Mouse (Mus musculus) intestine, postnatal 0 days (tissue): ENCODE results near the gene Grb2. TPM values are rescaled to one million over a fixed set of nuclear protein-coding genes. Genes with fewer than 3 reads are reported as not detected.

Experiments
- ATAC-seq: fragments of 200-750 bp; cut with Nextera tagmentation; 2 replicates; pipeline ENCODE4 v1.8.0; 2017; ENCODE audit warnings: mild to moderate bottlenecking, moderate TSS enrichment, moderate library complexity
- H3K27ac ChIP-seq: fragments of 300-500 bp; sonication (generic); 2 replicates; pipeline ENCODE4 v1.5.1; 2014; ENCODE audit warnings: mild to moderate bottlenecking, low read depth, low read length, moderate library complexity
- H3K27me3 ChIP-seq: fragments of 300-500 bp; sonication (generic); replicated peaks from 2 replicates; pipeline ENCODE4 v1.6.1; 2014; ENCODE audit warnings: low read length, mixed read lengths; ENCODE audit not compliant: control insufficient read depth, insufficient read depth
- H3K36me3 ChIP-seq: fragments of 300-500 bp; sonication (generic); 2 replicates; pipeline ENCODE4 v1.6.1; 2014; ENCODE audit warnings: mild to moderate bottlenecking, moderate library complexity; ENCODE audit not compliant: control insufficient read depth, insufficient read depth
- H3K4me1 ChIP-seq: fragments of 300-500 bp; sonication (generic); replicated peaks from 2 replicates; pipeline ENCODE4 v1.6.1; 2014; ENCODE audit warnings: antibody characterized with exemption, low read length, mixed read lengths; ENCODE audit not compliant: control insufficient read depth, insufficient read depth
- H3K4me2 ChIP-seq: fragments of 300-500 bp; sonication (generic); replicated peaks from 2 replicates; pipeline ENCODE4 v1.6.1; 2014; ENCODE audit warnings: low read depth, mild to moderate bottlenecking, moderate library complexity
- H3K4me3 ChIP-seq: fragments of 300-500 bp; sonication (generic); 2 replicates; pipeline ENCODE4 v1.5.1; 2014; ENCODE audit warnings: low read depth, low read length
- H3K9ac ChIP-seq: fragments of 300-500 bp; sonication (generic); 2 replicates; pipeline ENCODE4 v1.6.1; 2014; ENCODE audit warnings: mild to moderate bottlenecking, low read depth, low read length
- H3K9me3 ChIP-seq: fragments of 300-500 bp; sonication (generic); 2 replicates; pipeline ENCODE4 v1.6.1; 2016; ENCODE audit warnings: mixed run types; ENCODE audit not compliant: control insufficient read depth
- CTCF ChIP-seq: sonication (generic); IDR thresholded peaks from 2 replicates; pipeline ENCODE4 v1.5.1; 2016; ENCODE audit warnings: low read depth, mild to moderate bottlenecking, control low read depth, antibody characterized with exemption, moderate library complexity
- WGBS: fragments of 180-500 bp; shearing (Covaris S2); extraction: QIAGEN DNeasy Blood & Tissue Kit; methylation state at CpG from one replicate; pipeline ENCODE4 v1.1.7; 2014; 5-methylcytosine and 5-hydroxymethylcytosine counted together
- polyA plus RNA-seq: library from polyadenylated mRNA; unstranded; fragments of >200 nt; fragmentation: Nextera tagmentation; extraction: Ambion mirVana; gene quantifications from 2 replicates; pipeline ENCODE4 v1.2.1, GENCODE M21; 2015

The Grb2 gene
- polyA plus RNA-seq, 1 experiment from 2014 or later, result 60.5 TPM

- WGBS, result 77% methylated on average over 10 of the region's 10 CpGs
- H3K9ac ChIP-seq, result no peak overlapping the region
- no peak overlapping the region for H3K4me2 ChIP-seq
- no peaks in the 10 kb centered on the region for H3K9me3 ChIP-seq
- H3K36me3 ChIP-seq, result peaks cover 35% of the 10 kb centered on the region
- H3K27ac ChIP-seq, result no peak overlapping the region
- no peak for TF ChIP-seq CTCF
- H3K4me3 ChIP-seq, result no peak overlapping the region
- ATAC-seq, result no peak
- no peaks in the 10 kb centered on the region for H3K27me3 ChIP-seq
- 0 out of 2 replicates have a peak, but pooled peaks cover 3% of the 10 kb centered on the region for H3K4me1 ChIP-seq
These were observed 65.1 kb downstream of the Grb2 start for GRCm38 (mm10) chr11:115643265-115643664.

GRCm38 (mm10) chr11:115642705-115643104 is 65.7 kb downstream of the Grb2 start:
- no peak for ATAC-seq
- no peak overlapping the region for H3K4me3 ChIP-seq
- no peak overlapping the region for H3K27ac ChIP-seq
- no peak for TF ChIP-seq CTCF
- no peak overlapping the region for H3K4me2 ChIP-seq
- peaks cover 29% of the 10 kb centered on the region for H3K36me3 ChIP-seq
- no peaks in the 10 kb centered on the region for H3K9me3 ChIP-seq
- 91% methylated on average over 2 of the region's 2 CpGs for WGBS
- H3K9ac ChIP-seq, result no peak overlapping the region
- H3K27me3 ChIP-seq, result no peaks in the 10 kb centered on the region
- H3K4me1 ChIP-seq, result 0 out of 2 replicates have a peak, but pooled peaks cover 3% of the 10 kb centered on the region

GRCm38 (mm10) chr11:115641664-115642036 is 66.7 kb downstream of the Grb2 start:
- H3K4me3 ChIP-seq, result no peak overlapping the region

GRCm38 (mm10) chr11:115640978-115641663 is 67.3 kb downstream of the Grb2 start:
- H3K4me3 ChIP-seq, result no peak overlapping the region
- TF ChIP-seq CTCF, result no peak
- no peaks in the 10 kb centered on the region for H3K27me3 ChIP-seq
- peaks cover 20% of the 10 kb centered on the region; the same call in 1 of the 2 replicates for H3K36me3 ChIP-seq
- 0 out of 2 replicates have a peak, but pooled peaks cover 3% of the 10 kb centered on the region for H3K4me1 ChIP-seq
- ATAC-seq, result no peak
- H3K9ac ChIP-seq, result no peak overlapping the region
- H3K9me3 ChIP-seq, result no peaks in the 10 kb centered on the region
- H3K4me2 ChIP-seq, result no peak overlapping the region
- 56% methylated on average over 14 of the region's 14 CpGs for WGBS
- no peak overlapping the region for H3K27ac ChIP-seq

More at GRCm38 (mm10) chr11:115641664-115642036, 66.7 kb downstream of the Grb2 start:
- 88% methylated on average over 4 of the region's 4 CpGs for WGBS
- no peak for ATAC-seq
- 0 out of 2 replicates have a peak, but pooled peaks cover 3% of the 10 kb centered on the region for H3K4me1 ChIP-seq
- no peak overlapping the region for H3K9ac ChIP-seq
- no peaks in the 10 kb centered on the region for H3K27me3 ChIP-seq
- H3K4me2 ChIP-seq, result no peak overlapping the region
- TF ChIP-seq CTCF, result no peak
- H3K36me3 ChIP-seq, result peaks cover 25% of the 10 kb centered on the region
- no peak overlapping the region for H3K27ac ChIP-seq
- H3K9me3 ChIP-seq, result no peaks in the 10 kb centered on the region

GRCm38 (mm10) chr11:115640311-115640828 is 68.0 kb downstream of the Grb2 start:
- no peaks in the 10 kb centered on the region for H3K9me3 ChIP-seq
- H3K4me1 ChIP-seq, result 0 out of 2 replicates have a peak, but pooled peaks cover 3% of the 10 kb centered on the region
- H3K4me3 ChIP-seq, result no peak overlapping the region
- ATAC-seq, result no peak
- no peak overlapping the region for H3K4me2 ChIP-seq
- H3K27ac ChIP-seq, result no peak overlapping the region
- TF ChIP-seq CTCF, result no peak
- H3K27me3 ChIP-seq, result no peaks in the 10 kb centered on the region
- WGBS, result 90% methylated on average over 3 of the region's 4 CpGs
- peaks cover 15% of the 10 kb centered on the region; the same call in 1 of the 2 replicates for H3K36me3 ChIP-seq
- H3K9ac ChIP-seq, result no peak overlapping the region

- 71% methylated on average over 4 of the region's 4 CpGs for WGBS
- no peak overlapping the region for H3K9ac ChIP-seq
- TF ChIP-seq CTCF, result no peak
These were observed 68.9 kb downstream of the Grb2 start for GRCm38 (mm10) chr11:115639540-115639939.

More at GRCm38 (mm10) chr11:115639540-115639939, 68.9 kb downstream of the Grb2 start:
- H3K4me3 ChIP-seq, result no peak overlapping the region
- no peaks in the 10 kb centered on the region for H3K27me3 ChIP-seq
- H3K4me1 ChIP-seq, result 0 out of 2 replicates have a peak, but pooled peaks cover 3% of the 10 kb centered on the region
- no peak for ATAC-seq
- peaks cover 12% of the 10 kb centered on the region; the same call in 1 of the 2 replicates for H3K36me3 ChIP-seq
- H3K27ac ChIP-seq, result no peak overlapping the region
- H3K4me2 ChIP-seq, result no peak overlapping the region
- H3K9me3 ChIP-seq, result no peaks in the 10 kb centered on the region
